Mouse (Mus musculus): ENCODE results near the gene Mlip. TPM values are rescaled to one million over a fixed set of nuclear protein-coding genes. Genes with fewer than 3 reads are reported as not detected.

The Mlip gene
- total and polyA plus RNA-seq, 2 experiments from 2014 or later = 6.9 to 16.2 TPM

GRCm38 (mm10) chr9:77252134-77252533 lies 100.6 kb downstream of the Mlip start:
- H3K4me1 ChIP-seq (ENCODE audit: insufficient read depth) = no peaks in the 10 kb centered on the region
- no peaks in the 10 kb centered on the region for H3K9me3 ChIP-seq (ENCODE audit: low read length)
- DNase-seq (peak; percentile 80), ATAC-seq (peak; percentile 92)
- peak overlapping the region; percentile 35; the same call in 1 of the 2 replicates for H3K4me3 ChIP-seq (ENCODE audit: low read depth, low read length)
- no peaks in the 10 kb centered on the region for H3K36me3 ChIP-seq (ENCODE audit: insufficient read depth)
- H3K27ac ChIP-seq (ENCODE audit: low read depth, low read length) = peak overlapping the region; percentile 81; the same call in 1 of the 2 replicates
- WGBS = 17% methylated on average over 7 of the region's 7 CpGs
- H3K4me2 ChIP-seq (ENCODE audit: low read depth) = peak overlapping the region; percentile 36
- no peaks in the 10 kb centered on the region for H3K27me3 ChIP-seq (ENCODE audit: insufficient read depth, low read length)
- H3K9ac ChIP-seq = no peak overlapping the region
- no peak for TF ChIP-seq CTCF (IDR thresholded peaks at IDR 0.05; ENCODE audit: low read depth)

DNA sequence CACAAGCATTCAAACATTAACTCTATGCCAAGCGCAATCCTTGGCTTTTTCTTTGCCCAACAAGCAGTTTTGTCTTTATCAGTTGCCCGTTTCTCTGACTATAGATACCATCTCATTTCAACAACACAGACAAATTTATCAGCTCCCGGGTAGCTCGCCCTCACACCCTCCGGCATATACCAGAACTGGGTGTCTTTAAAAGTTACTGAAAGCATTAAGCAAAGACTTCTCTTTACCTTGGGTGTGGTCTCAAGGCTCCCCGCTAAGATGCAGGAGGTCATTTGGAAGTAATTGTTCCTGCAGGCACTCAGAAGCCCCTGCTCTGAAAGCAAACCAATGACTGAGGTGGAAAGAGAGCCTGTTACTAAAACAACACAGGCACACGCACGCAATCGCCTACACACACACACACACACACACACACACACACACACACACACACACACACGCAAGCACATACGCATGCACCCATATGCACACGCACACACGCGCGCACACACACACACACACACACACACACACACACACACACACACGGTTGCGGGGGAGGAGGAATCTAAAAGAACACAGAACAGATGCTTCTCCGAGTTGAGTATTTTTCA lies 101.2 kb downstream of the Mlip start:
- H3K27me3 ChIP-seq (ENCODE audit: insufficient read depth, low read length) = no peaks in the 10 kb centered on the region
- TF ChIP-seq CTCF (IDR thresholded peaks at IDR 0.05; ENCODE audit: low read depth) = no peak
- H3K9me3 ChIP-seq (ENCODE audit: low read length) = no peaks in the 10 kb centered on the region
- ATAC-seq = no peak; the same call in 1 of the 2 replicates
- H3K36me3 ChIP-seq (ENCODE audit: insufficient read depth) = no peaks in the 10 kb centered on the region
- no peaks in the 10 kb centered on the region for H3K4me1 ChIP-seq (ENCODE audit: insufficient read depth)
- DNase-seq = peak; percentile 63
- WGBS = 60% methylated on average over 18 of the region's 18 CpGs
- H3K27ac ChIP-seq (ENCODE audit: low read depth, low read length) = peak overlapping the region; percentile 81
- peak overlapping the region; percentile 35 for H3K4me3 ChIP-seq (ENCODE audit: low read depth, low read length)
- peak overlapping the region; percentile 36 for H3K4me2 ChIP-seq (ENCODE audit: low read depth)
- H3K9ac ChIP-seq = peak overlapping the region; percentile 49

DNA sequence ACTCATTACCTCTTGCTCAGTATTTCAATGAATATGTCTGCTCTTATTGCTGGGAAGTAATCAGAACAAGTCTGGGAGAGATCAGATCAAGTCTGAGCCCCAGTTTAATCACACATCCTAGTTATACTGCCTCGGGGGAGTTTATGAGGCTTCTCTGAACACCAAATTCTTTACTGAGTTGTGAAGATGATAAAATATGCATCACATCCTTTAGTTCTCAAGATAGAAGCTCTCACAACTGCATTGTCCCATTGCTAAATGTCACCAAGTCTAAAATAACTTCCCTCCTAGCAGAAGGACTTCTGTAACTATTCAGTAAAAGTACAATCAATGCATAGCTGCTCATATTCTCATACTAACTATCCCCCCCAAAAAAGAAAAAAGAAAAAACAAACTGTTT lies 154.5 kb downstream of the Mlip start:
- ATAC-seq (no peak), DNase-seq (no peak)
- no peaks in the 10 kb centered on the region for H3K9me3 ChIP-seq (ENCODE audit: low read length)
- H3K27ac ChIP-seq (ENCODE audit: low read depth, low read length) = no peak overlapping the region
- WGBS = 87% methylated on average over 1 of the region's 1 CpGs
- H3K4me2 ChIP-seq (ENCODE audit: low read depth) = no peak overlapping the region
- H3K4me1 ChIP-seq (ENCODE audit: insufficient read depth) = no peaks in the 10 kb centered on the region
- no peaks in the 10 kb centered on the region for H3K27me3 ChIP-seq (ENCODE audit: insufficient read depth, low read length)
- H3K36me3 ChIP-seq (ENCODE audit: insufficient read depth) = no peaks in the 10 kb centered on the region
- TF ChIP-seq CTCF (IDR thresholded peaks at IDR 0.05; ENCODE audit: low read depth) = no peak
- no peak overlapping the region for H3K4me3 ChIP-seq (ENCODE audit: low read depth, low read length)
- H3K9ac ChIP-seq = no peak overlapping the region

DNA sequence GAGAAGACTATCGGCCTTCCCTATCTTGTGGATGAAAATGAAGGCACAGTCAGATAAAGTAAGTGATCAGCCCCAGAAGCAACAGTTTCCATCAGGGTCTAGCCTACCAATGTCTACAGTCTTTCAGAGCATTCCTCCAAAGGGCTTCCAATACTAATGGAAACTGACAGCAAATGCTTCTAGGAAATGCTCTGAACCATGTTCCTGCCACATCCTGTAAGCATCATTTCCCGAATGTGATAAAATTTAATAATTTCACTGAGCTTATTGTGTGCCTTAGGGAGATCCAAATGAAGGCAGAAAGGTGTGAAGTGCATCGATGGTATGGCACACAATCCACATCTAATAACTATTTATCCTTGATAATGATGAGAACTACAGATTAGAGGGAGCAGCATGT lies 173.3 kb downstream of the Mlip start:
- Histone ChIP-seq H3K4me1 (ENCODE audit: insufficient read depth) (no peaks in the 10 kb centered on the region), H3K9me3 (ENCODE audit: low read length) (no peaks in the 10 kb centered on the region), H3K9ac (no peak overlapping the region), H3K36me3 (ENCODE audit: insufficient read depth) (no peaks in the 10 kb centered on the region), H3K4me3 (ENCODE audit: low read depth, low read length) (no peak overlapping the region), H3K27me3 (ENCODE audit: insufficient read depth, low read length) (no peaks in the 10 kb centered on the region), H3K4me2 (ENCODE audit: low read depth) (no peak overlapping the region), H3K27ac (ENCODE audit: low read depth, low read length) (no peak overlapping the region)
- 94% methylated on average over 3 of the region's 3 CpGs for WGBS
- no peak for TF ChIP-seq CTCF (IDR thresholded peaks at IDR 0.05; ENCODE audit: low read depth)
- ATAC-seq = no peak
- DNase-seq = no peak

- H3K27ac ChIP-seq (ENCODE audit: low read depth, low read length) = no peak overlapping the region
- TF ChIP-seq CTCF (IDR thresholded peaks at IDR 0.05; ENCODE audit: low read depth) = no peak
- DNase-seq (peak; percentile 7), ATAC-seq (peak; percentile 38; the same call in 1 of the 2 replicates)
- no peaks in the 10 kb centered on the region for H3K36me3 ChIP-seq (ENCODE audit: insufficient read depth)
- 73% methylated on average over 3 of the region's 3 CpGs for WGBS
- H3K4me1 ChIP-seq (ENCODE audit: insufficient read depth) = no peaks in the 10 kb centered on the region
- H3K27me3 ChIP-seq (ENCODE audit: insufficient read depth, low read length) = no peaks in the 10 kb centered on the region
- no peak overlapping the region for H3K4me2 ChIP-seq (ENCODE audit: low read depth)
- H3K9ac ChIP-seq = no peak overlapping the region
- no peaks in the 10 kb centered on the region for H3K9me3 ChIP-seq (ENCODE audit: low read length)
- H3K4me3 ChIP-seq (ENCODE audit: low read depth, low read length) = no peak overlapping the region
These were observed 176.9 kb downstream of the Mlip start for GRCm38 (mm10) chr9:77175870-77176269.

GRCm38 (mm10) chr9:77172044-77172443 lies 180.7 kb downstream of the Mlip start:
- no peak overlapping the region for H3K4me3 ChIP-seq (ENCODE audit: low read depth, low read length)
- no peaks in the 10 kb centered on the region for H3K9me3 ChIP-seq (ENCODE audit: low read length)
- H3K4me1 ChIP-seq (ENCODE audit: insufficient read depth) = no peaks in the 10 kb centered on the region
- no peak overlapping the region for H3K9ac ChIP-seq
- H3K4me2 ChIP-seq (ENCODE audit: low read depth) = no peak overlapping the region
- no peak for ATAC-seq
- no peaks in the 10 kb centered on the region for H3K36me3 ChIP-seq (ENCODE audit: insufficient read depth)
- H3K27me3 ChIP-seq (ENCODE audit: insufficient read depth, low read length) = no peaks in the 10 kb centered on the region
- H3K27ac ChIP-seq (ENCODE audit: low read depth, low read length) = no peak overlapping the region
- 38% methylated on average over 5 of the region's 5 CpGs for WGBS
- no peak for TF ChIP-seq CTCF (IDR thresholded peaks at IDR 0.05; ENCODE audit: low read depth)
- DNase-seq = no peak

GRCm38 (mm10) chr9:77165877-77166276 lies 186.9 kb downstream of the Mlip start:
- peak; percentile 28 for DNase-seq
- 76% methylated on average over 6 of the region's 6 CpGs for WGBS
- no peak overlapping the region for H3K9ac ChIP-seq

More at GRCm38 (mm10) chr9:77165877-77166276, 186.9 kb downstream of the Mlip start:
- no peaks in the 10 kb centered on the region for H3K9me3 ChIP-seq (ENCODE audit: low read length)
- TF ChIP-seq CTCF (IDR thresholded peaks at IDR 0.05; ENCODE audit: low read depth) = no peak
- H3K36me3 ChIP-seq (ENCODE audit: insufficient read depth) = no peaks in the 10 kb centered on the region
- ATAC-seq = peak; percentile 45
- no peak overlapping the region for H3K4me2 ChIP-seq (ENCODE audit: low read depth)
- no peak overlapping the region for H3K4me3 ChIP-seq (ENCODE audit: low read depth, low read length)
- H3K4me1 ChIP-seq (ENCODE audit: insufficient read depth) = no peaks in the 10 kb centered on the region
- no peak overlapping the region for H3K27ac ChIP-seq (ENCODE audit: low read depth, low read length)
- no peaks in the 10 kb centered on the region for H3K27me3 ChIP-seq (ENCODE audit: insufficient read depth, low read length)

Measured in forebrain, postnatal 0 days (tissue).